Mouse (Mus musculus): ENCODE results near the gene Ranbp17. TPM values are rescaled to one million over a fixed set of nuclear protein-coding genes. Genes with fewer than 3 reads are reported as not detected.

Gene Ranbp17
- polyA plus RNA-seq, 1 experiment from 2014 or later, result 11.3 TPM

DNA sequence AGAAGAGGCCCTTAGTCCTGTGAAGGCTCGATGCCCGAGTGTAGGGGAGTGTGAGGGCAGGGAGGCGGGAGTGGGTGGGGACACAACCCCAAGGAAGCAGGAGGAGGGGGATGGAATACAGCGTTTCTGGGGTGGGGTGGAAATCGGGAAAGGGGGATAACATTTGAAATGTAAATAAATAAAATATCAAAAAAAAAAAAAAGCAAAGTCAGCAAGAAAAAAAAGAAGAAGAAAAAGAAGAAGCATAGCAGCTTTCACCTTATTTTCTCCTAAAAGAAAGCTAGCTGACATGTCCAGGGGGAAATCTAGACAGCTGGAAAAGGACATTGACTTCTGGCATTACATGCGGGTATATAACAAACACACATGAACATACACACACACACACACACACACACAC is 117.3 kb downstream of the Ranbp17 start:
- Histone ChIP-seq H3K27me3 (ENCODE audit: poor library complexity, severe bottlenecking) (no peaks in the 10 kb centered on the region), H3K4me3 (no peak overlapping the region), H3K4me1 (no peaks in the 10 kb centered on the region), H3K9me3 (no peaks in the 10 kb centered on the region), H3K27ac (no peak overlapping the region), H3K36me3 (replicated peaks) (no peaks in the 10 kb centered on the region)
- 90% methylated on average over 6 of the region's 6 CpGs for WGBS
- no peak for DNase-seq (ENCODE audit: extremely low spot score, low spot score)

DNA sequence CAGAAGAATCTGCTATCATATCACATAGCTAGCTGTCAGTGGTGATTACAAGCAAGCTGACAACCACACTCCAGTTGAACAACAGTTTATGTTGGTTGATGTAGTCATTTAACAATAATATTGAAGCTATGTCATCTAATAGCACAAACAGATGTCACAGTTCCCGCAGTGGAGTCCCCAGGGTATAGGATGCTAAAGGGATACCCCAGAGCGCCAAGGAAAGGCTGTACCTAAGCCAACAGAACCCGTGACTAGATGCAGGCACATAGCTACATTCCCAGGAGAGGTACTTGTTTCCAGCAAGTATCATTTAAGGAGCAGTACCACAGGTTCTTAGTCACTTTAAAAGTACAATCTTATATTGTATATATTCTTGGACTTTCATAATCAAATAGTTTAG is 119.5 kb downstream of the Ranbp17 start:
- WGBS, result 81% methylated on average over 3 of the region's 3 CpGs
- Histone ChIP-seq H3K36me3 (replicated peaks) (no peaks in the 10 kb centered on the region), H3K27ac (no peak overlapping the region), H3K27me3 (ENCODE audit: poor library complexity, severe bottlenecking) (no peaks in the 10 kb centered on the region), H3K4me1 (no peaks in the 10 kb centered on the region), H3K9me3 (no peaks in the 10 kb centered on the region), H3K4me3 (no peak overlapping the region)
- DNase-seq (ENCODE audit: extremely low spot score, low spot score), result no peak

DNA sequence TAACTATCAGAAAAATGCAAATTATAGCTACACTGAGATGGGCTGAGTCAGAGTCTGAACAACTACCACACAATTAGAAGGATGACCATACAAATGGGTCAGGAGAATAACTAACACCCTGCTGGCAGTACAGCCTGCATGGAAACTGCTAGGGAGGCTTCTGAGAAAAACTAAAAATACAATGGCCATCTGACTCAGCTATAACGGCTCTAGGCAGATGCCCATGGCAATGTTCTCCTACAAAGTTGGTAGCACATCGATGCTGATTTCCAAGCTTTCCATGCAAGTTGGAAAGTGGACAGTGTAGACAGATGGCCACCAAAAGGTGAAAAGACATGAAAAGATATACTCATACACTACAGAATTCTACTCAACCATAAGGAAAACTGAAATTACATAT is 124.9 kb downstream of the Ranbp17 start:
- no peak for DNase-seq (ENCODE audit: extremely low spot score, low spot score)
- no peaks in the 10 kb centered on the region for H3K36me3 ChIP-seq (replicated peaks)
- WGBS, result 95% methylated on average over 2 of the region's 2 CpGs
- no peaks in the 10 kb centered on the region for H3K27me3 ChIP-seq (ENCODE audit: poor library complexity, severe bottlenecking)
- H3K4me3 ChIP-seq, result no peak overlapping the region
- no peak overlapping the region for H3K27ac ChIP-seq
- no peaks in the 10 kb centered on the region; the same call in 1 of the 2 replicates for H3K4me1 ChIP-seq
- H3K9me3 ChIP-seq, result no peaks in the 10 kb centered on the region

DNA sequence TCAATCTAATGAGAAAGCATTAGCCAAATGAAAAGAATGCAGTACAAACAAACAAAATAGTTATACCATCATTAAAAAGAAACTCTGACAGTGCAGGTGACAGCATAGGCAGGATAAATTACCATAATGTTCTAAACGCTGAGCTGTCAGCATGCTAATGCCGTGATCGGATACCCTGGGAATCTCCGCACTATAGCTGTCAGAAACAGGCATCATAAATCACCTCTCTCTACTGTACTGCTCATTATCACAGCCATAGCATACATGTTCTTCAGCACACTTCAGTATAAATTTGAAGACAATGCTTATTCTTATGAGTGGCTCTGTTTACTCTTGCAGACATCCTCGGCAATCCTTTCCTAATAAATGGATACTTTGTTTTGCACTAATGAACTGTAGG is 151.7 kb downstream of the Ranbp17 start:
- Histone ChIP-seq H3K4me3 (no peak overlapping the region), H3K27me3 (ENCODE audit: poor library complexity, severe bottlenecking) (no peaks in the 10 kb centered on the region), H3K27ac (no peak overlapping the region), H3K36me3 (replicated peaks) (no peaks in the 10 kb centered on the region), H3K9me3 (no peaks in the 10 kb centered on the region), H3K4me1 (no peaks in the 10 kb centered on the region)
- DNase-seq (ENCODE audit: extremely low spot score, low spot score), result no peak
- WGBS, result 89% methylated on average over 5 of the region's 5 CpGs

DNA sequence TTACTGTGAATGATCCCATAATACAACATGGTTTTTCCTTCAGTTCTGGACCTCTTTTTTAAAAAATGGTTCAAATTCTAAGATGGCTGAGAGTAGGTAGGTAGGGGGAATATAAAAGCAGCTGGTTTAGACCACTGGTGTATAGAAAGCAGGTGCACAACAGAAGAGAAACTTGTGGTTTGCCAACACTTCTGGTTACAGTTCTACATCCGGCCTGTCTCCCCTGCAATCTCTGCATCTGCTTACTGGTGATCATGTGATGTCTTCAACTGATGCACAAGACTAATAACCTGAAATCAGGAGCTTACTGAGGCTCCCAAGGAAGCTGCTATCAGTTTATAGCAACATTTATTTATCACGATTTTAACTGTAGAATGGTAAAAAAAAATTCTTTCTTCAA is 164.3 kb downstream of the Ranbp17 start:
- Histone ChIP-seq H3K4me3 (no peak overlapping the region), H3K36me3 (replicated peaks) (no peaks in the 10 kb centered on the region), H3K4me1 (no peaks in the 10 kb centered on the region), H3K27ac (no peak overlapping the region), H3K9me3 (no peaks in the 10 kb centered on the region), H3K27me3 (ENCODE audit: poor library complexity, severe bottlenecking) (no peaks in the 10 kb centered on the region)
- 87% methylated on average over 2 of the region's 2 CpGs for WGBS
- no peak for DNase-seq (ENCODE audit: extremely low spot score, low spot score)

DNA sequence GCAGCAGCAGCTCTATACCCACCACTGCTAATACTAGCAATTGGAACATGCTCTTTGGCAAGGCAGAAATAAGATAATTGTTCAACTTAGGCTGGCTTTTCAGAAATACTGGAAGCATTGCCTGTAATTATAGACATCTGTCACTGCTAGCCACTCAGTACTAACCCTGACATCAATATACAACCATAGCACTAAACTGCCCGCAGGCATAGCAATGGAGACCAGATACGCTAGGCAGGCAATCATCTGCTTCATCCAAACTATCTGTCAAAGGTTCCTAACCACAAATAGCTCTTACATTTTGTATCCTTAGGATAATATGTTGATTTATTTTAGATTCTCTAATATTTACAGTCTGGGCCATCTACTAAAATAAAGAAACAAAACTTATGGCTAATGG is 171.5 kb downstream of the Ranbp17 start:
- no peaks in the 10 kb centered on the region for H3K9me3 ChIP-seq
- H3K27ac ChIP-seq, result no peak overlapping the region
- no peaks in the 10 kb centered on the region; the same call in 1 of the 2 replicates for H3K4me1 ChIP-seq
- 85% methylated on average over 2 of the region's 2 CpGs for WGBS
- no peak for DNase-seq (ENCODE audit: extremely low spot score, low spot score)
- H3K27me3 ChIP-seq (ENCODE audit: poor library complexity, severe bottlenecking), result no peaks in the 10 kb centered on the region
- H3K36me3 ChIP-seq (replicated peaks), result no peaks in the 10 kb centered on the region
- H3K4me3 ChIP-seq, result no peak overlapping the region

DNA sequence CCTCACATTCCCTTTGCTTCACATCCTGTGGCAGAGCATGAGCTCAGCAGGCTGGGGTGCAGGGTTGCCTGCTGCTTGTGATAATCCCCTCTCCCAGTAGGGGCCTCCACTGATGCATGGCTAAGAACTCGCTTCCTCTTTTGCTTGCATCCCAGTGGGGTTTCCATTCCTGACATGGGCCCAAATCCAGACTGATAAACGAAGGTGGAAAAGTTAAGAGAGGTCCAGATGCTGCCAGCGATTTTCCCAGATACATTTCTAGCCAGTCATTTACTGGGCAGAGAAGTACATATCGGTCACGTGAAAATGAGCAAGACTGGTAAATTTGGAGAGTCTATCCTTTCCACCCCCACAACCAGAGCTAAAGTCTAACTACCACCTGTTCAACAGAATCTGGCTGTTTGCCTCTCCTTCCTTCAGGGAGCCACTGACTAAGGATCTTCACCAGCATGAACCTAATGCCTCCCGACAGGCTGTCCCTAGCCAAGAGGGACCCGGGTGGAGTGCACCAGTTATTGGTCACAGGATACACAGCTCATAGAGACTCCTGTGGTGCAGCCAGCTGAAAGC is 176.9 kb downstream of the Ranbp17 start:
- Histone ChIP-seq H3K9me3 (no peaks in the 10 kb centered on the region), H3K4me1 (peaks cover 10% of the 10 kb centered on the region), H3K4me3 (no peak overlapping the region), H3K27me3 (ENCODE audit: poor library complexity, severe bottlenecking) (no peaks in the 10 kb centered on the region), H3K27ac (no peak overlapping the region), H3K36me3 (replicated peaks) (no peaks in the 10 kb centered on the region)
- DNase-seq (ENCODE audit: extremely low spot score, low spot score), result peak; percentile 27
- WGBS, result 20% methylated on average over 7 of the region's 7 CpGs

DNA sequence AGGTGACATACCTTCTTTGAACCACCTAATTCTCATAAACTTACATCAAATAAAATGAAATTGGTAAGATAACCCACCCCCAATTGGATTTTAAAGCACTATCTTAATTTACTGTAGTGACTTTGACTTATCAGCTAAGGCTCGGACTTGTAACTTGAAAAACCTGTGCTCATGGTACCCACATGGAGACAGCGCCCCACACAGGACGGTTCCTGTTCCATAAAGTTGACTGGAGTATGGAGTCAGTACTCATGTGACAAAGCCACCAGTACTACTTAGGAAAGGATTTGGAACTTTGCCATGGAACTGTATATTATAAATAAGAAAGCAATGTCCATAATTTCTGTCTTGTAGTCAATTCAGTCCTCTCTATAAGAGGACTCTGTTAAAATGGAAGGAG is 177.9 kb downstream of the Ranbp17 start:
- Histone ChIP-seq H3K36me3 (replicated peaks) (no peaks in the 10 kb centered on the region), H3K4me3 (no peak overlapping the region), H3K4me1 (peaks cover 10% of the 10 kb centered on the region), H3K9me3 (no peaks in the 10 kb centered on the region), H3K27me3 (ENCODE audit: poor library complexity, severe bottlenecking) (no peaks in the 10 kb centered on the region), H3K27ac (no peak overlapping the region)
- WGBS, result 85% methylated on average over 3 of the region's 3 CpGs
- no peak for DNase-seq (ENCODE audit: extremely low spot score, low spot score)

DNA sequence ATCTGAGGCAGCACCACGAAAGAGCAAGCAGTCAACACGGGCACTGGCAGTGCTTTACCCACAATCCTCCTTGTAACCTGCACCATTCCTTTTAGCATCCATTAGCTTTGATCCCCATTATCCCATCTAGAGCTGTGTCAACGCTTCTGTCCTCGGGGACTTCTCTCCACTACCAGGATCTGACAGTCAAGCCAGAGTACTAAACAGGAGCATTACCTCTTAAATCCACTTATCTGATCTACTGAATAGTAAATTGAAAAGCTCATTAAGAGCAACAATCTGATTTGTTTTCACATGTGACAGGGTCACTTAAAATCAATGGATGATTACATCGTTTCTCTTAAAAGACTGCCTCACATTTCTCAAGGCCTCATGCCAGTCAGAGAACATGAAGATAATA is 181.4 kb downstream of the Ranbp17 start:
- WGBS, result 31% methylated on average over 5 of the region's 5 CpGs
- H3K27ac ChIP-seq, result no peak overlapping the region
- DNase-seq (ENCODE audit: extremely low spot score, low spot score), result no peak
- H3K27me3 ChIP-seq (ENCODE audit: poor library complexity, severe bottlenecking), result no peaks in the 10 kb centered on the region
- H3K4me1 ChIP-seq, result peaks cover 10% of the 10 kb centered on the region
- no peak overlapping the region for H3K4me3 ChIP-seq
- no peaks in the 10 kb centered on the region for H3K9me3 ChIP-seq
- H3K36me3 ChIP-seq (replicated peaks), result no peaks in the 10 kb centered on the region

DNA sequence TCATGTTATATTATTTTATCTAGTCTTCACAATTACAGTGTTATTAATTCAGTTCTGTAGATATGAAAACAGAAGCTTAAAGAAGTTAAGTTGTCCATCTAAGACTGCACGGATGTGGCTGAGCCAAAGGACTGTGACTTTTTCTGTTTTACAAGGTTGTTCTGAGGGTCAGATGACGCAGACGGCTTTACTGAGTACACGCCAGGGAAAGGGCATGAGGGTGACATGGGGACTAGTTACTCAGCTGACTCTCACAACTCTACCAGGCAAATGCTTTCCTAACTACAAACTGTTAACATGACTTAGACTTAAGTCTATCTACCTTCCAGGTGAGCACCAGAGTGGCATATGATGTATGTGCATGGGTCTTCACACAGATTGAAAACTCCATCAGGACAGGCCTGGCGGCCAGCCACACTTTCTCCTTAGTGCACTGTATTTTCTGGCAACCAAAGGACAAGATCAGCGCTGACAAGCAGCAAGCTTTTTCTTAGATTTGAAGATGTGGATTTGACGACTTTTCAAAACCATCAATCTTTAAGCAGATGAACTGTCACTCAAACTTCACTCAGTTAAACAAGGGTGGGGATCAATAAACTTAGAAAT is 194.4 kb downstream of the Ranbp17 start:
- H3K36me3 ChIP-seq (replicated peaks), result no peaks in the 10 kb centered on the region
- no peaks in the 10 kb centered on the region for H3K27me3 ChIP-seq (ENCODE audit: poor library complexity, severe bottlenecking)
- H3K4me3 ChIP-seq, result no peak overlapping the region
- H3K4me1 ChIP-seq, result no peaks in the 10 kb centered on the region
- H3K27ac ChIP-seq, result no peak overlapping the region
- H3K9me3 ChIP-seq, result no peaks in the 10 kb centered on the region
- WGBS, result 92% methylated on average over 7 of the region's 7 CpGs
- no peak for DNase-seq (ENCODE audit: extremely low spot score, low spot score)

DNA sequence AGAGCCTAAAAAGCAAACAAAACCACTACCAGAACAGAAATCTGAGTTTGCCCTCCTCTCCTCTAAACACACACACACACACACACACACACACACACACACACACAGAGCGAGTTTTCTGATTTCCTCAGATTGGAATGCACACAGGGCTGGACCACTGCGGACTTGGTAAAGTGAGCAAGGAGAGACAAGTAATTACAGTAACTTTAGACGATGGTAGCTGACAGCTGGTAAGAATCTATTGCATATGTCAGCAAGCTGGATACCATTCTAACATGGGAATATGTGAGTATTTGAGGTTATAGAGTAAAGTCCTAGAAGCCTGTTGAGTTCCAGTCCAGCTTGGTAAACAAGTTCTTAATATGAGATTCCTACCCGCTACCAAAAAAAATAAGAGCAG is 204.0 kb downstream of the Ranbp17 start:
- no peak overlapping the region for H3K4me3 ChIP-seq
- no peak overlapping the region for H3K27ac ChIP-seq
- H3K36me3 ChIP-seq (replicated peaks), result no peaks in the 10 kb centered on the region
- no peaks in the 10 kb centered on the region for H3K9me3 ChIP-seq
- 81% methylated on average over 4 of the region's 4 CpGs for WGBS
- 0 out of 2 replicates have a peak, but pooled peaks cover 3% of the 10 kb centered on the region for H3K4me1 ChIP-seq
- no peaks in the 10 kb centered on the region for H3K27me3 ChIP-seq (ENCODE audit: poor library complexity, severe bottlenecking)
- DNase-seq (ENCODE audit: extremely low spot score, low spot score), result no peak

DNA sequence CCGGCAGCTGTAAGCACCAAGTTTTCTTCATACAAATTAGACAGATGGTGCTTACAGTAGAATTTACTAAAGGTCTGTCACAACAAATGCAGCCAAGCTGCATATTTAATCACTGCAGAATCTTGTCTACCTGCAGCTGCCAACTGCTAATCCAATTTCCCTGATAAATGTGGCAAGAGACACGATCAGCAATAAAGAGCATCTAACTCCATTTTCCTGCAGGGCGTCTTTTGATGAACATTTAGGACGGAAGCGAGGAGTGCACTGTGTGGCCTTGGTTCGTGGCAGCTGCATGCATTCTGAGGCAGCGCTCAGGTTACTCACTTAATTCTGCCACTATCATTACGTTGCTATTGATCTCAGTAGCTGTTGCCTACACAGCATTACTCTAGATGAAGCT is 212.7 kb downstream of the Ranbp17 start:
- no peak overlapping the region for H3K4me3 ChIP-seq
- H3K27me3 ChIP-seq (ENCODE audit: poor library complexity, severe bottlenecking), result no peaks in the 10 kb centered on the region
- H3K4me1 ChIP-seq, result peaks cover 9% of the 10 kb centered on the region; the same call in 1 of the 2 replicates
- H3K9me3 ChIP-seq, result no peaks in the 10 kb centered on the region
- WGBS, result 69% methylated on average over 8 of the region's 8 CpGs
- no peak overlapping the region for H3K27ac ChIP-seq
- no peak for DNase-seq (ENCODE audit: extremely low spot score, low spot score)
- H3K36me3 ChIP-seq (replicated peaks), result no peaks in the 10 kb centered on the region

DNA sequence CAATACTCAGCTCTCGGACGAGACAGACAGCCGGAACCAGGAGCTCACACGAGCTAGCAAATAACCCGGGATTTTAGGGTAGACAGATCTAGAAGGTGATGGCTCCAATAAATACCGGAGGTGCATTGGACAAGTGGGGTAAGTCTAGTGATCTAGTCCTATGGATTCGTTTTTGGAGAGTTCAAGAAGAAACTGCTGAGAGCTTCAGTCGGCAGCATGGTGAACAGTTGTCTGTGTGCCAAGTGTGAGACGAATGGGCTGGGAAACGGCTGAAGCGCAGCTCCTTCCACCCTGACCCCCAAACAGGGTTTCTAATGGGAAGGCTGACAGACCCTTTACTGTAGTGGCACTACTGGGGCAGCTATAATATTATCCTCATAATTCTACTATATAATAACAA is 214.2 kb downstream of the Ranbp17 start:
- Histone ChIP-seq H3K36me3 (replicated peaks) (no peaks in the 10 kb centered on the region), H3K27me3 (ENCODE audit: poor library complexity, severe bottlenecking) (no peaks in the 10 kb centered on the region), H3K27ac (no peak overlapping the region), H3K4me1 (peaks cover 9% of the 10 kb centered on the region; the same call in 1 of the 2 replicates), H3K4me3 (no peak overlapping the region), H3K9me3 (no peaks in the 10 kb centered on the region)
- WGBS, result 86% methylated on average over 11 of the region's 11 CpGs
- DNase-seq (ENCODE audit: extremely low spot score, low spot score), result no peak

DNA sequence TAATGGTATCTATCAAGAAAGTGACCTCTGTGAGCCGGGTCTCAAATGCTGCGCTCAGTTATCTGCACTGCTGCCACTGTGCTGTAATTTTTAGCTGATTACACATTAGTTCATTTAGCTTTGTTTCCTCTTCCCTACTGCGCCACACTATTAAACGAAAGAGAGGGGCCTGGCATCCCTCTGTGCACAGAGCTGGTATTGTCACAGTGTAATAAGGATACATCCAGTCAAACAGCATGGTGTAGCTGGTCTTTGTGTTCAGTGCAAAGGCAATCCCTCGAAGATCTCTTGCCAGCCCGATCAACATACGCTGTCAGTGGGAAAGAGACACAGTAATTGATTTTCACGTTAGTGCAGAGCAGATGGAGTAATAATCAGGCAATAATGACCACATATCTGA is 216.4 kb downstream of the Ranbp17 start:
- no peak for DNase-seq (ENCODE audit: extremely low spot score, low spot score)
- Histone ChIP-seq H3K4me3 (no peak overlapping the region), H3K27ac (no peak overlapping the region), H3K36me3 (replicated peaks) (no peaks in the 10 kb centered on the region), H3K4me1 (peaks cover 16% of the 10 kb centered on the region; the same call in 1 of the 2 replicates), H3K9me3 (no peaks in the 10 kb centered on the region), H3K27me3 (ENCODE audit: poor library complexity, severe bottlenecking) (no peaks in the 10 kb centered on the region)
- WGBS, result 66% methylated on average over 8 of the region's 8 CpGs
